Mouse (Mus musculus): ENCODE measurements around the gene Sdha.

DNA sequence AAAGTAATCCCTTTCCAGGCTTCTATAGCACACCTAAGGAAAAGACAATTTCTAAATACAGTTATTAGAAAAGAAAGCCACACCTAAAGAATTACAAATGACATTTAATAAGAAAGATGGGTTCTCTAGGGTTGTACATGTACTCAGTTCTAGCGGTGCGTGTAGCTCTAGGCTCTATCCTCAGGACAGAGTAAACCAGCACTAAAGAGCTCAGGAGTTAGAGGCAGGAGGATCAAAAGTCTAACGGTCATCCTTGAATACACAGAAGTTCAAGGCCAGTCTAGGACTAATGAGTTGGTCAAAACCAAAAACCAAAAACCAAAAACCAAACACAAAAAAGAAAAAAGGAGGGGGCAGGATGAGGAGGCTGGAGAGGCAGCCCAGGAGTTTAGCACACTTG lies 35.5 kb downstream of the Sdha start:
- no peak for TF ChIP-seq POLR2A (IDR thresholded peaks at IDR 0.05; ENCODE audit: borderline replicate concordance, extremely low read depth, insufficient read depth, insufficient read length, poor library complexity, severe bottlenecking)
- TF ChIP-seq CTCF (IDR thresholded peaks at IDR 0.05; ENCODE audit: borderline replicate concordance, extremely low read depth, insufficient read depth, insufficient read length): no peak

All from brain, embryonic 14.5 days (tissue).